Mouse (Mus musculus) small intestine, adult 2 months (tissue): ENCODE measurements at regions not wholly inside any gene's neighbourhood (a gene's known extent, or its start where the extent isn't known, plus 50 kb on each side); places are given as distances from the start of the nearest gene placed in this dataset.

Source experiments
- H3K27ac ChIP-seq: fragments of 200-500 bp; 2 replicates; pipeline ENCODE4 v1.5.1; 2012; ENCODE audit warnings: low read depth, low read length, control low read depth, inconsistent platforms; ENCODE audit not compliant: insufficient read depth
- H3K27me3 ChIP-seq: fragments of 200-500 bp; 2 replicates; pipeline ENCODE4 v1.6.1; 2012; ENCODE audit warnings: mild to moderate bottlenecking, moderate library complexity, low read length, inconsistent platforms; ENCODE audit not compliant: control insufficient read depth, insufficient read depth
- H3K36me3 ChIP-seq: fragments of 200-500 bp; 2 replicates; pipeline ENCODE4 v1.6.1; 2012; ENCODE audit warnings: mild to moderate bottlenecking, low read length, control low read depth, inconsistent platforms; ENCODE audit not compliant: control insufficient read depth, insufficient read depth
- H3K4me1 ChIP-seq: fragments of 200-500 bp; 2 replicates; pipeline ENCODE4 v1.6.1; 2012; ENCODE audit warnings: low read length, inconsistent platforms, mixed read lengths; ENCODE audit not compliant: control insufficient read depth, insufficient read depth, insufficient read length
- H3K4me3 ChIP-seq: fragments of 200-500 bp; 2 replicates; pipeline ENCODE4 v1.5.1; 2012; ENCODE audit warnings: low read depth, mild to moderate bottlenecking, control low read depth, inconsistent platforms, low read length, moderate library complexity
- CTCF ChIP-seq: fragments of 200-500 bp; IDR thresholded peaks from 2 replicates; pipeline ENCODE4 v1.5.1; 2012; ENCODE audit warnings: low read depth, mild to moderate bottlenecking, control low read depth, inconsistent platforms, low read length, moderate library complexity, mixed read lengths; ENCODE audit not compliant: insufficient replicate concordance, insufficient read length; ENCODE audit errors: extremely low read depth
- POLR2A ChIP-seq: fragments of 200-500 bp; IDR thresholded peaks from 2 replicates; pipeline ENCODE4 v1.6.1; 2012; ENCODE audit warnings: low read depth, mild to moderate bottlenecking, control low read depth, inconsistent platforms, low read length, moderate library complexity
- WGBS: fragments of 180-500 bp; shearing (Covaris S2); methylation state at CpG from one replicate; pipeline ENCODE4 v1.1.7; 2018; 5-methylcytosine and 5-hydroxymethylcytosine counted together

- H3K36me3 ChIP-seq, result no peaks in the 10 kb centered on the region
- no peak overlapping the region for H3K4me3 ChIP-seq
- TF ChIP-seq CTCF (no peak), POLR2A (no peak)
- H3K4me1 ChIP-seq, result no peaks in the 10 kb centered on the region
- WGBS, result 78% methylated on average over 20 of the region's 20 CpGs
- H3K27me3 ChIP-seq, result no peaks in the 10 kb centered on the region
- H3K27ac ChIP-seq, result no peak overlapping the region
Observed at GRCm38 (mm10) chr5:119265149-119265890, 405.1 kb upstream of the Tbx3 start.

- WGBS, result 94% methylated on average over 26 of the region's 26 CpGs
- TF ChIP-seq CTCF (no peak), POLR2A (no peak)
Observed at GRCm38 (mm10) chr5:119271234-119271852, 399.1 kb upstream of the Tbx3 start.

GRCm38 (mm10) chr5:119273203-119273602, 397.3 kb upstream of the Tbx3 start:
- Histone ChIP-seq H3K36me3 (no peaks in the 10 kb centered on the region), H3K27me3 (no peaks in the 10 kb centered on the region), H3K4me3 (peak overlapping the region; percentile 18; the same call in 1 of the 2 replicates), H3K27ac (no peak overlapping the region), H3K4me1 (no peaks in the 10 kb centered on the region)
- TF ChIP-seq CTCF (no peak), POLR2A (no peak)
- 25% methylated on average over 7 of the region's 7 CpGs for WGBS

More at GRCm38 (mm10) chr5:119271234-119271852, 399.1 kb upstream of the Tbx3 start:
- Histone ChIP-seq H3K4me1 (no peaks in the 10 kb centered on the region), H3K36me3 (no peaks in the 10 kb centered on the region), H3K27ac (no peak overlapping the region), H3K27me3 (no peaks in the 10 kb centered on the region), H3K4me3 (no peak overlapping the region)

GRCm38 (mm10) chr5:119273615-119274014, 396.9 kb upstream of the Tbx3 start:
- H3K27ac ChIP-seq, result no peak overlapping the region
- no peaks in the 10 kb centered on the region for H3K36me3 ChIP-seq
- 74% methylated on average over 3 of the region's 3 CpGs for WGBS
- no peak overlapping the region for H3K4me3 ChIP-seq
- H3K27me3 ChIP-seq, result no peaks in the 10 kb centered on the region
- no peaks in the 10 kb centered on the region for H3K4me1 ChIP-seq
- TF ChIP-seq POLR2A (no peak), CTCF (no peak)

- Histone ChIP-seq H3K27me3 (no peaks in the 10 kb centered on the region), H3K4me1 (no peaks in the 10 kb centered on the region), H3K4me3 (no peak overlapping the region), H3K36me3 (no peaks in the 10 kb centered on the region), H3K27ac (no peak overlapping the region)
- 85% methylated on average over 7 of the region's 7 CpGs for WGBS
- TF ChIP-seq CTCF (no peak), POLR2A (no peak)
Observed at GRCm38 (mm10) chr5:119274817-119275494, 395.5 kb upstream of the Tbx3 start.

GRCm38 (mm10) chr5:119280146-119280545, 390.3 kb upstream of the Tbx3 start:
- H3K4me1 ChIP-seq, result no peaks in the 10 kb centered on the region
- H3K36me3 ChIP-seq, result no peaks in the 10 kb centered on the region
- H3K27me3 ChIP-seq, result no peaks in the 10 kb centered on the region
- WGBS, result 83% methylated on average over 6 of the region's 6 CpGs
- TF ChIP-seq CTCF (no peak), POLR2A (no peak)
- no peak overlapping the region for H3K4me3 ChIP-seq
- H3K27ac ChIP-seq, result no peak overlapping the region

- TF ChIP-seq CTCF, result no peak
- no peak for TF ChIP-seq POLR2A
- Histone ChIP-seq H3K36me3 (no peaks in the 10 kb centered on the region), H3K4me1 (no peaks in the 10 kb centered on the region), H3K27me3 (no peaks in the 10 kb centered on the region), H3K27ac (no peak overlapping the region), H3K4me3 (no peak overlapping the region)
- WGBS, result 43% methylated on average over 5 of the region's 5 CpGs
Observed at GRCm38 (mm10) chr5:119289808-119290207, 380.7 kb upstream of the Tbx3 start.
